Mouse (Mus musculus): ENCODE measurements around the gene Wipi1. TPM values are rescaled to one million over a fixed set of nuclear protein-coding genes. Genes with fewer than 3 reads are reported as not detected.

Wipi1 gene
- total and polyA plus RNA-seq, 3 experiments = 1.8 to 2.2 (median 2.0) TPM

DNA sequence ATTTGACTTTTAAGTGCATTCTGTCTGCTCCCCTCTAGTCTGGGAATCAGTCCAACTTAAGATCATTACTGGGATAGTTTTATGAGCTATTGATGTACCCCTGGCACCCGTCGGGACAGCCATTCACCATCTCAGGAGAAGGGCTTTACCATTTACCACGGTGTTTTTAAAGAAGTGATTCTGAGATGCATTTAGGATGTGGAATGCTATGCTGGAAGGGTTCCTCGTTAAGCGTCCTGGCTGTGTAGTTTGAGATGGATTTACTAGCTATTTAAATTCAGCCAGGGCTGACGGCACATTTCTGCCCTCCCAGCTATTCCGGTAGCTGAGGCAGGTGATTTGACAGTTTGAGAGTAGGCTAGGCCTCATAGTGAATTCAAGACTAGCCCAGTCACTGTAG, 67.3 kb downstream of the Wipi1 start:
- 0 out of 2 replicates have a peak, but pooled peaks have one; percentile 20 for TF ChIP-seq BHLHE40 (IDR thresholded peaks at IDR 0.05; ENCODE audit: low read depth, low read length)
- no peak for TF ChIP-seq ELF1 (IDR thresholded peaks at IDR 0.05; ENCODE audit: low read depth, low read length)
- in situ Hi-C loops (cut with MboI; ENCODE audit: low pct_ligation_motif_present, low pct_unique_long_range_greater_than_20kb, low sequenced_read_pairs) (no loop called here), dilution Hi-C loops (cut with MboI; ENCODE audit: extremely low pct_ligation_motif_present, extremely low pct_unique_long_range_greater_than_20kb, low sequenced_read_pairs) (no loop called here)
- H3K4me1 ChIP-seq (ENCODE audit: control insufficient read depth in 1 of 2, insufficient read depth in 2 of 2) = peaks cover 9 to 34% of the 10 kb centered on the region in 2 experiments
- H3K9me3 ChIP-seq (replicated peaks; ENCODE audit: low read length) = no peaks in the 10 kb centered on the region
- no peak overlapping the region for H3K27ac ChIP-seq (ENCODE audit: insufficient read depth, low read depth)
- DNase-seq (ENCODE audit: extremely low read depth) = no peak
- H3K36me3 ChIP-seq (replicated peaks in 1 of 2; ENCODE audit: control insufficient read depth in 1 of 2, insufficient read depth in 1 of 2, low read length in 1 of 2) = no peaks in the 10 kb centered on the region
- H3K4me3 ChIP-seq (replicated peaks in 1 of 3; ENCODE audit: low read depth in 2 of 3, low read length in 2 of 3, poor library complexity in 1 of 3) = no peak overlapping the region
- no peaks in the 10 kb centered on the region for H3K79me2 ChIP-seq (replicated peaks; ENCODE audit: control insufficient read depth, extremely low read depth, insufficient read depth, poor library complexity, severe bottlenecking)
- no peaks in the 10 kb centered on the region for H3K27me3 ChIP-seq (replicated peaks)
- H3K4me2 ChIP-seq (ENCODE audit: insufficient read depth, low read depth, poor library complexity, severe bottlenecking) = no peak overlapping the region
- no peak overlapping the region for H3K9ac ChIP-seq (ENCODE audit: insufficient read depth, low read depth)

DNA sequence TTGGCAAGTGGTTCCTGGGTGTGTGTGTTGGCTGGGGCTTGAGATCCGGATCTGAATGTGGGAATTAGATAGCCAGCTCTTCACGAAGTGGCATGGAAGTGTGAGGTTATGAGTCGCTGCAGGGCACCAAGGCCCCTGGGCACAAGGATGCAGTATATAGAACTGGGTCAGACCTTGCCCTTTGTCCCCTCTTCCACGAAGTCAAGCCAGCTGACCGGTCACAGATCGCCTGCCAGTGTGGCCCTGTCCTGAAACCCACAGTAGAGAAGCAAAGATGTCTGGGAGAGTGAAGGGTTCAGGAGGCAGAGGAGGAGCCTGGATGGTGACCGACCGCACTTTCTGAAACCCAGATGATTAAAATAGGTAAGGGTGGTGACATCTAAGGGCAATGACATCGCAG, 68.3 kb downstream of the Wipi1 start:
- Histone ChIP-seq H3K4me2 (ENCODE audit: insufficient read depth, low read depth, poor library complexity, severe bottlenecking) (no peak overlapping the region), H3K27me3 (replicated peaks) (no peaks in the 10 kb centered on the region), H3K9me3 (replicated peaks; ENCODE audit: low read length) (no peaks in the 10 kb centered on the region), H3K36me3 (replicated peaks in 1 of 2; ENCODE audit: control insufficient read depth in 1 of 2, insufficient read depth in 1 of 2, low read length in 1 of 2) (no peaks in the 10 kb centered on the region), H3K4me1 (ENCODE audit: control insufficient read depth in 1 of 2, insufficient read depth in 2 of 2) (peaks cover 9 to 34% of the 10 kb centered on the region in 2 experiments), H3K9ac (ENCODE audit: insufficient read depth, low read depth) (no peak overlapping the region), H3K79me2 (replicated peaks; ENCODE audit: control insufficient read depth, extremely low read depth, insufficient read depth, poor library complexity, severe bottlenecking) (no peaks in the 10 kb centered on the region), H3K27ac (ENCODE audit: insufficient read depth, low read depth) (no peak overlapping the region), H3K4me3 (replicated peaks in 1 of 3; ENCODE audit: low read depth in 2 of 3, low read length in 2 of 3, poor library complexity in 1 of 3) (no peak overlapping the region)
- in situ Hi-C loops (cut with MboI; ENCODE audit: low pct_ligation_motif_present, low pct_unique_long_range_greater_than_20kb, low sequenced_read_pairs) = no loop called here
- no peak for TF ChIP-seq MXI1 (IDR thresholded peaks at IDR 0.05; ENCODE audit: low read depth, low read length)
- TF ChIP-seq ZC3H11A (IDR thresholded peaks at IDR 0.05; ENCODE audit: low read depth, low read length) = no peak
- no peak for TF ChIP-seq MYC (IDR thresholded peaks at IDR 0.05; ENCODE audit: low read depth, low read length)
- TF ChIP-seq RCOR1 (conservative IDR thresholded peaks at IDR 0.05; ENCODE audit: low read depth, low read length) = no peak
- no peak for DNase-seq (ENCODE audit: extremely low read depth)
- dilution Hi-C loops (cut with MboI; ENCODE audit: extremely low pct_ligation_motif_present, extremely low pct_unique_long_range_greater_than_20kb, low sequenced_read_pairs) = no loop called here

DNA sequence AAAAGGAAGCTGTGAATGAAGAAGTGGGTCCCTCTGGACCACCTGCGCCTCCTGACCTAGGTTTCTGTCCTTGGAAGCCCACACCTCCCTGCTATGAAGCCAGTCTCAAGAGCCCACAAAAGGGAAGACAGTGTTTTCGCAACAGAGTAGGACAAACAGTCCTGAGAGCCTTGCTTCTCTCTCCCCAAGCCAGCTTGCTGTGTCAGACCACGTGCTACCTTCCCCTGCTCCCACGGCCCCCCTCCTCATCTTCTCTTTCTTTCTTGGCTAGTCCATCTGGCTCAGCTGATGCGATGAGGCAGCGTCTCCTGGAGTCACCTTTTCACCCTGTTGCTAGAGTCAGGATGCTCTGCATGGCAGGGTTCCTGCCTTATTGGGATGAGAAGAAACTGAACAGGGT, 72.5 kb downstream of the Wipi1 start:
- H3K4me1 ChIP-seq (ENCODE audit: control insufficient read depth in 1 of 2, insufficient read depth in 2 of 2) = peaks cover 0 to 1% of the 10 kb centered on the region in 2 experiments; a peak in 2 of 4 replicates
- DNase-seq (ENCODE audit: extremely low read depth) = no peak
- no peaks in the 10 kb centered on the region for H3K79me2 ChIP-seq (replicated peaks; ENCODE audit: control insufficient read depth, extremely low read depth, insufficient read depth, poor library complexity, severe bottlenecking)
- no peak overlapping the region for H3K4me3 ChIP-seq (replicated peaks in 1 of 3; ENCODE audit: low read depth in 2 of 3, low read length in 2 of 3, poor library complexity in 1 of 3)
- no peak overlapping the region for H3K9ac ChIP-seq (ENCODE audit: insufficient read depth, low read depth)
- dilution Hi-C loops (cut with MboI; ENCODE audit: extremely low pct_ligation_motif_present, extremely low pct_unique_long_range_greater_than_20kb, low sequenced_read_pairs) = no loop called here
- no peak overlapping the region for H3K27ac ChIP-seq (ENCODE audit: insufficient read depth, low read depth)
- H3K9me3 ChIP-seq (replicated peaks; ENCODE audit: low read length) = no peaks in the 10 kb centered on the region
- TF ChIP-seq JUND (conservative IDR thresholded peaks at IDR 0.05; ENCODE audit: low read depth, low read length) (no peak), ETS1 (conservative IDR thresholded peaks at IDR 0.05; ENCODE audit: low read depth, low read length) (no peak), ZKSCAN1 (IDR thresholded peaks at IDR 0.05; ENCODE audit: borderline replicate concordance, low read depth, low read length) (no peak), RCOR1 (conservative IDR thresholded peaks at IDR 0.05; ENCODE audit: low read depth, low read length) (no peak), EP300 (IDR thresholded peaks at IDR 0.05; ENCODE audit: low read length) (no peak), MAFK (IDR thresholded peaks at IDR 0.05; ENCODE audit: insufficient replicate concordance, low read length) (no peak), USF2 (conservative IDR thresholded peaks at IDR 0.05; ENCODE audit: low read depth, low read length) (no peak), ELF1 (IDR thresholded peaks at IDR 0.05; ENCODE audit: low read depth, low read length) (no peak), KAT2A (IDR thresholded peaks at IDR 0.05; ENCODE audit: insufficient replicate concordance, low read length) (no peak), SIN3A (IDR thresholded peaks at IDR 0.05; ENCODE audit: low read length) (no peak)
- in situ Hi-C loops (cut with MboI; ENCODE audit: low pct_ligation_motif_present, low pct_unique_long_range_greater_than_20kb, low sequenced_read_pairs) = no loop called here
- no peaks in the 10 kb centered on the region for H3K36me3 ChIP-seq (replicated peaks in 1 of 2; ENCODE audit: control insufficient read depth in 1 of 2, insufficient read depth in 1 of 2, low read length in 1 of 2)
- no peaks in the 10 kb centered on the region for H3K27me3 ChIP-seq (replicated peaks)
- no peak overlapping the region for H3K4me2 ChIP-seq (ENCODE audit: insufficient read depth, low read depth, poor library complexity, severe bottlenecking)
